ENCODE assay signal across 8 mouse cellular contexts in the genomic region with DNA sequence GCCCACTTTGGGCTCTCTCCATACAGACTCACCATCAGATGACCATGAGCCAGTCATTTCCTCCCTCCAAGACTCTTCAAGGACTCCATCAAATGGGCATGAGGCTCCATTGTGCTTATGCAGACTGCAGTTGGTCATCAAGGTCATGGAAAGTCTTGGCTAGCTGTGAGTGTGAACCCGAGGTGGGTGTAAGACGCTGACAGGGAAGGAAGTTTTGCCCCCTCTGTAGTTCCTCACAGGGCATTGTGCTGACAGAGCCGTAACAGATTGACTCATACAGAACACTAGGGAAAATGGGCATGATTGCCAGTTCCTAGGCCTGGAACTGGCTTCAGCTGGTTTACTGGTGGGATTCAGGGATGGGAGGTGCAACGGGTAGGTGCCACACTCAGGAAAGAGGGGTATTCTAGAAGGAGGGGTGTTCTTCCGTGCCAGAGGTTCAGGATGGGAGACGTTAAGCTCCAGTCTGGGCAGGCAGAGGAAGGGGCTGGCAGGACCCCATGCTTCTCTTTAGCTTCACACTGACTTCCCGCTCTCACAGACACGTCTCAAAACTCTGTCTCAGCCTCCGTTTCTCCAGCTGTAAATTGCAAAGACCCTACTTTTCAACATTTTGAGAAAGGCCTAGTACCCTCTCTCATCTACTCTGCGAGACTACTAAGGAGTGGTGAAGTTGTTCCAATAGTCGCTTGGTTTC.
DNase-seq lines count a peak whose midpoint lies in the region; ATAC-seq and TF ChIP-seq lines count a peak whose summit lies in the region.

No protein-coding gene starts in this region.

- H3K27ac ChIP-seq in layer of hippocampus, adult 2 months = peak overlapping the region; percentile 96
- H3K27ac ChIP-seq in embryonic facial prominence, embryonic 12.5 days = peak overlapping the region; percentile 94
- H3K27ac ChIP-seq in intestine, embryonic 14.5 days (ENCODE audit: low read depth) = peak overlapping the region; percentile 90
- H3K27ac ChIP-seq in neural tube, embryonic 12.5 days = peak overlapping the region; percentile 93; the same call in 1 of the 2 replicates

- TF ChIP-seq CTCF in layer of hippocampus, adult 2 months (conservative IDR thresholded peaks at IDR 0.05) = no peak

- peak overlapping the region; percentile 57 for H3K4me2 ChIP-seq in embryonic facial prominence, embryonic 12.5 days (replicated peaks)
- peak overlapping the region; percentile 50 for H3K4me2 ChIP-seq in intestine, embryonic 14.5 days (ENCODE audit: low read length)
- peak overlapping the region; percentile 66 for H3K4me2 ChIP-seq in neural tube, embryonic 12.5 days (replicated peaks)

- 30% methylated on average over 11 of the region's 11 CpGs for WGBS in embryonic facial prominence, embryonic 12.5 days
- WGBS in intestine, embryonic 14.5 days = 42% methylated on average over 11 of the region's 11 CpGs
- WGBS in neural tube, embryonic 12.5 days = 22% methylated on average over 11 of the region's 11 CpGs

- peak overlapping the region; percentile 59 for H3K4me3 ChIP-seq in layer of hippocampus, adult 2 months
- H3K4me3 ChIP-seq in embryonic facial prominence, embryonic 12.5 days = peak overlapping the region; percentile 54
- peak overlapping the region; percentile 43 for H3K4me3 ChIP-seq in intestine, embryonic 14.5 days (ENCODE audit: low read depth, low read length)
- H3K4me3 ChIP-seq in neural tube, embryonic 12.5 days = peak overlapping the region; percentile 52

- no peak for DNase-seq in layer of hippocampus, adult 2 months (ENCODE audit: low spot score in 2 of 2)
- no peak for DNase-seq in layer of hippocampus, adult 18-20 months (ENCODE audit: low spot score in 2 of 2)
- DNase-seq in intestine, embryonic 14.5 days (ENCODE audit: low spot score) = peak; percentile 57
- no peak for DNase-seq in gastrocnemius, postnatal 4 days (ENCODE audit: low spot score in 2 of 2)
- no peak for DNase-seq in testis, postnatal 10 days (ENCODE audit: low spot score)
- DNase-seq in frontal cortex, postnatal 25 days (ENCODE audit: low spot score in 2 of 2) = no peak

- ATAC-seq in embryonic facial prominence, embryonic 12.5 days (ENCODE audit: insufficient number of reproducible peaks, insufficient read depth, low FRiP score, low TSS enrichment) = no peak
- ATAC-seq in intestine, embryonic 14.5 days (replicated peaks; ENCODE audit: low FRiP score, low TSS enrichment, low read depth) = no peak
- ATAC-seq in neural tube, embryonic 12.5 days (ENCODE audit: low FRiP score, low read depth) = peak; percentile 7

- H3K9ac ChIP-seq in embryonic facial prominence, embryonic 12.5 days = peak overlapping the region; percentile 66; the same call in 1 of the 2 replicates
- no peak overlapping the region for H3K9ac ChIP-seq in intestine, embryonic 14.5 days (ENCODE audit: low read length)
- peak overlapping the region; percentile 72; the same call in 1 of the 2 replicates for H3K9ac ChIP-seq in neural tube, embryonic 12.5 days

- no peaks in the 10 kb centered on the region for H3K36me3 ChIP-seq in embryonic facial prominence, embryonic 12.5 days
- H3K36me3 ChIP-seq in intestine, embryonic 14.5 days (ENCODE audit: control insufficient read depth, insufficient read depth, low read length) = no peaks in the 10 kb centered on the region
- H3K36me3 ChIP-seq in neural tube, embryonic 12.5 days = no peaks in the 10 kb centered on the region

- no peaks in the 10 kb centered on the region for H3K9me3 ChIP-seq in embryonic facial prominence, embryonic 12.5 days
- no peaks in the 10 kb centered on the region for H3K9me3 ChIP-seq in intestine, embryonic 14.5 days (ENCODE audit: control insufficient read depth, low read length)
- no peaks in the 10 kb centered on the region for H3K9me3 ChIP-seq in neural tube, embryonic 12.5 days

- peaks cover 16% of the 10 kb centered on the region for H3K4me1 ChIP-seq in embryonic facial prominence, embryonic 12.5 days
- H3K4me1 ChIP-seq in intestine, embryonic 14.5 days (replicated peaks; ENCODE audit: control insufficient read depth, insufficient read depth, low read length) = peaks cover 21% of the 10 kb centered on the region
- peaks cover 22% of the 10 kb centered on the region for H3K4me1 ChIP-seq in neural tube, embryonic 12.5 days

- no peaks in the 10 kb centered on the region for H3K27me3 ChIP-seq in embryonic facial prominence, embryonic 12.5 days
- H3K27me3 ChIP-seq in intestine, embryonic 14.5 days (replicated peaks; ENCODE audit: control insufficient read depth, insufficient read depth, low read length) = no peaks in the 10 kb centered on the region; the same call in 1 of the 2 replicates
- H3K27me3 ChIP-seq in neural tube, embryonic 12.5 days (replicated peaks) = no peaks in the 10 kb centered on the region
